Mouse (Mus musculus): ENCODE measurements around the gene Dcx. TPM values are rescaled to one million over a fixed set of nuclear protein-coding genes. Genes with fewer than 3 reads are reported as not detected.

The Dcx gene
- polyA plus RNA-seq, 1 experiment from 2014 or later, result 11.4 TPM

GRCm38 (mm10) chrX:143893180-143893579 is 39.9 kb downstream of the Dcx start:
- no peaks in the 10 kb centered on the region for H3K4me1 ChIP-seq
- no peak overlapping the region for H3K9ac ChIP-seq
- no peak for ATAC-seq (ENCODE audit: low FRiP score, low read depth)
- H3K4me3 ChIP-seq, result no peak overlapping the region
- H3K27me3 ChIP-seq, result peaks cover 14% of the 10 kb centered on the region; the same call in 1 of the 2 replicates
- no peaks in the 10 kb centered on the region for H3K9me3 ChIP-seq
- no peak overlapping the region for H3K27ac ChIP-seq
- 50% methylated on average over 3 of the region's 3 CpGs for WGBS
- H3K4me2 ChIP-seq (replicated peaks), result no peak overlapping the region
- no peaks in the 10 kb centered on the region for H3K36me3 ChIP-seq

- no peak for ATAC-seq (ENCODE audit: low FRiP score, low read depth)
- H3K4me3 ChIP-seq, result no peak overlapping the region
- WGBS, result 52% methylated on average over 4 of the region's 4 CpGs
- peaks cover 11% of the 10 kb centered on the region for H3K4me1 ChIP-seq
- H3K36me3 ChIP-seq, result no peaks in the 10 kb centered on the region
- H3K9ac ChIP-seq, result no peak overlapping the region
- no peaks in the 10 kb centered on the region for H3K9me3 ChIP-seq
- no peak overlapping the region for H3K4me2 ChIP-seq (replicated peaks)
- peaks cover 10% of the 10 kb centered on the region; the same call in 1 of the 2 replicates for H3K27me3 ChIP-seq
- no peak overlapping the region for H3K27ac ChIP-seq
Observed at GRCm38 (mm10) chrX:143885765-143886164, 47.3 kb downstream of the Dcx start.

- 17% methylated on average over 3 of the region's 3 CpGs for WGBS
Observed at GRCm38 (mm10) chrX:143884953-143885352, 48.2 kb downstream of the Dcx start.

GRCm38 (mm10) chrX:143884299-143884698 is 48.8 kb downstream of the Dcx start:
- peak; percentile 83 for ATAC-seq (ENCODE audit: low FRiP score, low read depth)
- 54% methylated on average over 6 of the region's 6 CpGs for WGBS
- Histone ChIP-seq H3K27me3 (peaks cover 7% of the 10 kb centered on the region; the same call in 1 of the 2 replicates), H3K4me3 (no peak overlapping the region), H3K36me3 (no peaks in the 10 kb centered on the region), H3K27ac (peak overlapping the region; percentile 61; the same call in 1 of the 2 replicates), H3K9ac (no peak overlapping the region), H3K9me3 (no peaks in the 10 kb centered on the region), H3K4me1 (peaks cover 11% of the 10 kb centered on the region), H3K4me2 (replicated peaks) (no peak overlapping the region)

More at GRCm38 (mm10) chrX:143884953-143885352, 48.2 kb downstream of the Dcx start:
- peak overlapping the region; percentile 61; the same call in 1 of the 2 replicates for H3K27ac ChIP-seq
- ATAC-seq (ENCODE audit: low FRiP score, low read depth), result peak; percentile 83
- no peaks in the 10 kb centered on the region for H3K9me3 ChIP-seq
- peaks cover 10% of the 10 kb centered on the region; the same call in 1 of the 2 replicates for H3K27me3 ChIP-seq
- H3K4me3 ChIP-seq, result no peak overlapping the region
- H3K36me3 ChIP-seq, result no peaks in the 10 kb centered on the region
- H3K4me1 ChIP-seq, result peaks cover 11% of the 10 kb centered on the region
- no peak overlapping the region for H3K9ac ChIP-seq
- H3K4me2 ChIP-seq (replicated peaks), result 0 out of 2 replicates have a peak overlapping the region, but pooled peaks have one; percentile 19

GRCm38 (mm10) chrX:143881806-143882468 is 51.2 kb downstream of the Dcx start:
- peaks cover 1% of the 10 kb centered on the region; the same call in 1 of the 2 replicates for H3K27me3 ChIP-seq
- no peaks in the 10 kb centered on the region for H3K36me3 ChIP-seq
- no peak overlapping the region for H3K4me2 ChIP-seq (replicated peaks)
- no peaks in the 10 kb centered on the region for H3K9me3 ChIP-seq
- ATAC-seq (ENCODE audit: low FRiP score, low read depth), result no peak
- no peak overlapping the region for H3K27ac ChIP-seq
- H3K4me3 ChIP-seq, result no peak overlapping the region
- peaks cover 11% of the 10 kb centered on the region for H3K4me1 ChIP-seq
- 71% methylated on average over 4 of the region's 4 CpGs for WGBS
- H3K9ac ChIP-seq, result no peak overlapping the region

GRCm38 (mm10) chrX:143879631-143880030 is 53.5 kb downstream of the Dcx start:
- Histone ChIP-seq H3K27ac (no peak overlapping the region), H3K9me3 (no peaks in the 10 kb centered on the region), H3K27me3 (peaks cover 2% of the 10 kb centered on the region; the same call in 1 of the 2 replicates), H3K9ac (no peak overlapping the region), H3K4me1 (0 out of 2 replicates have a peak, but pooled peaks cover 4% of the 10 kb centered on the region), H3K4me3 (no peak overlapping the region), H3K36me3 (no peaks in the 10 kb centered on the region), H3K4me2 (replicated peaks) (no peak overlapping the region)
- 83% methylated on average over 3 of the region's 3 CpGs for WGBS
- ATAC-seq (ENCODE audit: low FRiP score, low read depth), result no peak

- Histone ChIP-seq H3K4me1 (no peaks in the 10 kb centered on the region), H3K4me2 (replicated peaks) (no peak overlapping the region)
- 67% methylated on average over 5 of the region's 5 CpGs for WGBS
Observed at GRCm38 (mm10) chrX:143867129-143867664, 65.9 kb downstream of the Dcx start.

GRCm38 (mm10) chrX:143851351-143851750 is 81.8 kb downstream of the Dcx start:
- H3K27ac ChIP-seq, result no peak overlapping the region
- H3K27me3 ChIP-seq, result peaks cover 27% of the 10 kb centered on the region
- H3K36me3 ChIP-seq, result no peaks in the 10 kb centered on the region
- no peaks in the 10 kb centered on the region for H3K9me3 ChIP-seq
- H3K9ac ChIP-seq, result no peak overlapping the region
- no peak overlapping the region for H3K4me2 ChIP-seq (replicated peaks)
- H3K4me3 ChIP-seq, result no peak overlapping the region
- no peak for ATAC-seq (ENCODE audit: low FRiP score, low read depth)
- 39% methylated on average over 3 of the region's 3 CpGs for WGBS
- no peaks in the 10 kb centered on the region for H3K4me1 ChIP-seq

More at GRCm38 (mm10) chrX:143867129-143867664, 65.9 kb downstream of the Dcx start:
- H3K27me3 ChIP-seq, result peaks cover 6% of the 10 kb centered on the region
- no peak overlapping the region for H3K9ac ChIP-seq
- no peak overlapping the region for H3K4me3 ChIP-seq
- no peaks in the 10 kb centered on the region for H3K9me3 ChIP-seq
- no peak overlapping the region for H3K27ac ChIP-seq
- peak; percentile 57; the same call in 1 of the 2 replicates for ATAC-seq (ENCODE audit: low FRiP score, low read depth)
- H3K36me3 ChIP-seq, result no peaks in the 10 kb centered on the region

- 87% methylated on average over 3 of the region's 3 CpGs for WGBS
- Histone ChIP-seq H3K4me1 (no peaks in the 10 kb centered on the region), H3K36me3 (no peaks in the 10 kb centered on the region), H3K27ac (no peak overlapping the region), H3K9ac (no peak overlapping the region), H3K27me3 (peaks cover 26% of the 10 kb centered on the region; the same call in 1 of the 2 replicates), H3K4me2 (replicated peaks) (no peak overlapping the region), H3K9me3 (no peaks in the 10 kb centered on the region), H3K4me3 (no peak overlapping the region)
- no peak for ATAC-seq (ENCODE audit: low FRiP score, low read depth)
Observed at GRCm38 (mm10) chrX:143849969-143850368, 83.1 kb downstream of the Dcx start.

GRCm38 (mm10) chrX:143846637-143847036 is 86.5 kb downstream of the Dcx start:
- 59% methylated on average over 3 of the region's 3 CpGs for WGBS
- H3K4me2 ChIP-seq (replicated peaks), result no peak overlapping the region
- H3K9me3 ChIP-seq, result no peaks in the 10 kb centered on the region
- no peak overlapping the region for H3K9ac ChIP-seq
- H3K27ac ChIP-seq, result no peak overlapping the region
- no peak overlapping the region for H3K4me3 ChIP-seq
- ATAC-seq (ENCODE audit: low FRiP score, low read depth), result peak; percentile 61; the same call in 1 of the 2 replicates
- H3K36me3 ChIP-seq, result no peaks in the 10 kb centered on the region
- H3K4me1 ChIP-seq, result no peaks in the 10 kb centered on the region
- H3K27me3 ChIP-seq, result peaks cover 26% of the 10 kb centered on the region; the same call in 1 of the 2 replicates

GRCm38 (mm10) chrX:143827212-143827611 is 105.9 kb downstream of the Dcx start, which contains the start of gene Capn6:
TSS of gene Capn6 (minus strand) at chrX:143827414.
- Histone ChIP-seq H3K4me1 (peaks cover 10% of the 10 kb centered on the region; the same call in 1 of the 2 replicates), H3K27me3 (0 out of 2 replicates have a peak, but pooled peaks cover 4% of the 10 kb centered on the region), H3K9me3 (no peaks in the 10 kb centered on the region), H3K36me3 (no peaks in the 10 kb centered on the region), H3K4me3 (peak within 1 kb of the TSS; percentile 54), H3K4me2 (replicated peaks) (peak within 1 kb of the TSS; percentile 58), H3K9ac (peak within 1 kb of the TSS; percentile 71), H3K27ac (peak within 1 kb of the TSS; percentile 81)
- 30% methylated on average over 4 of the region's 4 CpGs for WGBS
- peak; percentile 92 for ATAC-seq (ENCODE audit: low FRiP score, low read depth)

- H3K4me3 ChIP-seq, result peak overlapping the region; percentile 54
- WGBS, result 33% methylated on average over 4 of the region's 4 CpGs
- H3K4me1 ChIP-seq, result peaks cover 15% of the 10 kb centered on the region
- H3K36me3 ChIP-seq, result no peaks in the 10 kb centered on the region
- peak overlapping the region; percentile 71 for H3K9ac ChIP-seq
- H3K27me3 ChIP-seq, result 0 out of 2 replicates have a peak, but pooled peaks cover 4% of the 10 kb centered on the region
- no peaks in the 10 kb centered on the region for H3K9me3 ChIP-seq
- peak overlapping the region; percentile 58 for H3K4me2 ChIP-seq (replicated peaks)
- ATAC-seq (ENCODE audit: low FRiP score, low read depth), result 0 out of 2 replicates have a peak, but pooled peaks have one; percentile 19
- H3K27ac ChIP-seq, result peak overlapping the region; percentile 81
Observed at GRCm38 (mm10) chrX:143826521-143826920, 106.6 kb downstream of the Dcx start.

Data from limb, embryonic 13.5 days (tissue).